Mouse (Mus musculus) cortical plate, adult 2 months (tissue): ENCODE data around the gene Gzf1.

Source experiments
- CTCF ChIP-seq: fragments of 200-500 bp; IDR thresholded peaks from 2 replicates; pipeline ENCODE4 v1.5.1; 2011; ENCODE audit warnings: mild to moderate bottlenecking, control low read depth, low read length; ENCODE audit not compliant: insufficient read depth; ENCODE audit errors: extremely low read depth
- POLR2A ChIP-seq: fragments of 200-500 bp; IDR thresholded peaks from 2 replicates; pipeline ENCODE4 v1.6.1; 2011; ENCODE audit warnings: mild to moderate bottlenecking, low read length, control low read depth; ENCODE audit not compliant: insufficient read depth; ENCODE audit errors: extremely low read depth

- no peak for TF ChIP-seq CTCF
- TF ChIP-seq POLR2A, result no peak
Measured at GRCm38 (mm10) chr2:148685709-148686108, 4.9 kb downstream of the Gzf1 start.
